ENCODE assay signal across 24 mouse cellular contexts in the genomic region with DNA sequence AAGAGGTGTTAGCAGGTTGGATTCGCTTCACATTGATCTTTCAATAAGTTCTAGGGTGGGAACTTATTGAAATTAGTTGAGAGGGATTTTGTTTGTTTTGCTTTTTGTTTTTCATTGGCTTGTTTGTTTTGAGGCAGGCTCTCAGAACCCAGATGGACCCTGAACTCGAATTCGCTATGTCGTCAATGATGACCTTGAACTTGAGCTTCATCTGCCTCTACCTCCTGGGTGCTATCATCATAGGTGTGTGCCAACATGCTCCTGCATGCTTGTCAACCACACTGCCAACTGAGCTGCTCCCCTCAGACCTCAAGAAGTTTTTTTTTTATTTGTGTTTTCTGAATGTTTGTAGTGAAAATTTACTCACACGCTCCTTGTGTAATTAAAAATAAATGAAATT. TPM values are rescaled to one million over a fixed set of nuclear protein-coding genes. Genes with fewer than 3 reads are reported as not detected.
A peak's percentile ranks its signal among the peaks of the same experiment; 100 is the strongest.
DNase-seq lines count a peak whose midpoint lies in the region; ATAC-seq and TF ChIP-seq lines count a peak whose summit lies in the region.
"Had no signal": no experiment of that assay in that cellular context is flagged by ENCODE, and none has a peak within 500 bp of the region (broad histone marks: within the 10 kb centered on the region; RNA-seq: fewer than 3 reads in every experiment).

No protein-coding gene starts in this region.

- no peak overlapping the region for H3K4me3 ChIP-seq in liver, adult 2 months (ENCODE audit: insufficient read depth, low read depth, low read length)
- H3K4me3 ChIP-seq in liver, embryonic 11.5 days (ENCODE audit: low read depth, low read length) = no peak overlapping the region
- H3K4me3 ChIP-seq in liver, postnatal 0 days (ENCODE audit: low read depth, low read length) = no peak overlapping the region
- H3K4me3 ChIP-seq in liver, embryonic 12.5 days = no peak overlapping the region
- H3K4me3 ChIP-seq in stomach, embryonic 15.5 days (replicated peaks) = no peak overlapping the region
- H3K4me3 ChIP-seq in stomach, postnatal 0 days (ENCODE audit: low read depth, low read length) = no peak overlapping the region

- TF ChIP-seq POLR2A in liver, adult 2 months (IDR thresholded peaks at IDR 0.05; ENCODE audit: extremely low read depth, insufficient read depth, low read length) = no peak

- no peak for TF ChIP-seq CTCF in liver, adult 2 months (IDR thresholded peaks at IDR 0.05; ENCODE audit: low read depth, low read length)
- no peak for TF ChIP-seq CTCF in liver, postnatal 0 days (IDR thresholded peaks at IDR 0.05; ENCODE audit: low read depth)
- no peak for TF ChIP-seq CTCF in stomach, postnatal 0 days (IDR thresholded peaks at IDR 0.05; ENCODE audit: low read depth)

- no peak for ATAC-seq in liver, embryonic 11.5 days (replicated peaks; ENCODE audit: low FRiP score)
- peak; percentile 85 for ATAC-seq in liver, postnatal 0 days
- ATAC-seq in liver, embryonic 12.5 days = no peak
- no peak for ATAC-seq in stomach, embryonic 15.5 days (ENCODE audit: insufficient read depth, low FRiP score, low read depth)
- ATAC-seq in stomach, postnatal 0 days (ENCODE audit: low FRiP score, low TSS enrichment) = no peak
- ATAC-seq: activated CD4-positive, CD25-positive, alpha-beta regulatory T cell, adult 4 months; CD4-positive, CD25-positive, alpha-beta regulatory T cell, adult 4 months; Patski had no signal

- H3K36me3 ChIP-seq in liver, adult 2 months (ENCODE audit: control insufficient read depth, insufficient read depth, low read length) = no peaks in the 10 kb centered on the region
- H3K36me3 ChIP-seq in liver, embryonic 11.5 days (ENCODE audit: control insufficient read depth, insufficient read depth, low read length) = no peaks in the 10 kb centered on the region
- H3K36me3 ChIP-seq in liver, postnatal 0 days (replicated peaks; ENCODE audit: insufficient read depth, low read length) = no peaks in the 10 kb centered on the region
- H3K36me3 ChIP-seq in liver, embryonic 12.5 days = no peaks in the 10 kb centered on the region
- H3K36me3 ChIP-seq in stomach, embryonic 15.5 days = no peaks in the 10 kb centered on the region
- H3K36me3 ChIP-seq in stomach, postnatal 0 days (ENCODE audit: control insufficient read depth, insufficient read depth, low read length) = no peaks in the 10 kb centered on the region
- H3K36me3 ChIP-seq: G1E had no signal

- H3K27ac ChIP-seq in liver, adult 2 months (replicated peaks; ENCODE audit: insufficient read depth, low read depth, low read length) = peak overlapping the region; percentile 25; the same call in 1 of the 2 replicates
- no peak overlapping the region for H3K27ac ChIP-seq in liver, embryonic 11.5 days (ENCODE audit: low read depth, low read length)
- peak overlapping the region; percentile 85 for H3K27ac ChIP-seq in liver, postnatal 0 days (ENCODE audit: low read depth)
- H3K27ac ChIP-seq in liver, embryonic 12.5 days = no peak overlapping the region
- H3K27ac ChIP-seq in stomach, embryonic 15.5 days = peak overlapping the region; percentile 21; the same call in 1 of the 2 replicates
- peak overlapping the region; percentile 30 for H3K27ac ChIP-seq in stomach, postnatal 0 days (replicated peaks)

- no peak overlapping the region for H3K9ac ChIP-seq in liver, adult 2 months (ENCODE audit: low read depth, low read length)
- H3K9ac ChIP-seq in liver, embryonic 11.5 days (ENCODE audit: low read depth, low read length) = no peak overlapping the region
- no peak overlapping the region for H3K9ac ChIP-seq in liver, postnatal 0 days (replicated peaks)
- H3K9ac ChIP-seq in liver, embryonic 12.5 days = no peak overlapping the region
- H3K9ac ChIP-seq in stomach, embryonic 15.5 days = no peak overlapping the region
- no peak overlapping the region for H3K9ac ChIP-seq in stomach, postnatal 0 days (ENCODE audit: low read length)

- DNase-seq in liver, adult 2 months (ENCODE audit: extremely low read depth, low read depth, low spot score) = peak; percentile 100
- DNase-seq in liver, embryonic 11.5 days (ENCODE audit: low spot score) = no peak
- DNase-seq in liver, postnatal 0 days = peak; percentile 30
- DNase-seq in stomach, postnatal 0 days (ENCODE audit: low spot score) = no peak
- no peak for DNase-seq in left cerebral cortex, adult 8-10 months (ENCODE audit: low spot score in 2 of 2)
- no peak for DNase-seq in urinary bladder, postnatal 4 days (ENCODE audit: low spot score in 2 of 2)
- DNase-seq: adrenal gland, adult 2 months; adrenal gland, adult 8-10 months; adrenal gland, postnatal 10 days; adrenal gland, postnatal 14 days; adrenal gland, postnatal 25 days; adrenal gland, postnatal 36 days; B cell, adult 2 months; cerebellum, adult 11 months; cerebellum, adult 11-12 months had no signal

- peaks cover 10% of the 10 kb centered on the region for H3K4me1 ChIP-seq in liver, adult 2 months (ENCODE audit: control insufficient read depth, insufficient read depth, low read length)
- no peaks in the 10 kb centered on the region for H3K4me1 ChIP-seq in liver, embryonic 11.5 days (replicated peaks; ENCODE audit: control insufficient read depth, insufficient read depth, low read length)
- peaks cover 9% of the 10 kb centered on the region for H3K4me1 ChIP-seq in liver, postnatal 0 days (ENCODE audit: insufficient read depth)
- no peaks in the 10 kb centered on the region for H3K4me1 ChIP-seq in liver, embryonic 12.5 days
- peaks cover 5% of the 10 kb centered on the region; the same call in 1 of the 2 replicates for H3K4me1 ChIP-seq in stomach, embryonic 15.5 days
- no peaks in the 10 kb centered on the region; the same call in 1 of the 2 replicates for H3K4me1 ChIP-seq in stomach, postnatal 0 days (replicated peaks; ENCODE audit: control insufficient read depth, insufficient read depth)

- TF ChIP-seq EP300 in liver, postnatal 0 days (IDR thresholded peaks at IDR 0.05; ENCODE audit: low read depth) = no peak
- no peak for TF ChIP-seq EP300 in stomach, postnatal 0 days (optimal IDR thresholded peaks at IDR 0.05)

- H3K9me3 ChIP-seq in liver, embryonic 11.5 days (ENCODE audit: control insufficient read depth, low read length) = no peaks in the 10 kb centered on the region
- no peaks in the 10 kb centered on the region for H3K9me3 ChIP-seq in liver, postnatal 0 days (ENCODE audit: low read length)
- no peaks in the 10 kb centered on the region for H3K9me3 ChIP-seq in liver, embryonic 12.5 days (replicated peaks)
- no peaks in the 10 kb centered on the region for H3K9me3 ChIP-seq in stomach, embryonic 15.5 days
- no peaks in the 10 kb centered on the region for H3K9me3 ChIP-seq in stomach, postnatal 0 days (ENCODE audit: control insufficient read depth, low read length)

- H3K4me2 ChIP-seq in liver, embryonic 11.5 days = no peak overlapping the region
- no peak overlapping the region for H3K4me2 ChIP-seq in liver, postnatal 0 days (ENCODE audit: low read depth, low read length)
- no peak overlapping the region for H3K4me2 ChIP-seq in liver, embryonic 12.5 days
- no peak overlapping the region for H3K4me2 ChIP-seq in stomach, embryonic 15.5 days
- no peak overlapping the region for H3K4me2 ChIP-seq in stomach, postnatal 0 days (replicated peaks; ENCODE audit: low read depth)

- H3K79me2 ChIP-seq in liver, adult 2 months (ENCODE audit: control insufficient read depth, insufficient read depth, low read length) = no peaks in the 10 kb centered on the region

- 20% methylated on average over 5 of the region's 5 CpGs for WGBS in liver, adult 2 months
- 77% methylated on average over 5 of the region's 5 CpGs for whole genome bisulfite sequencing in liver, embryonic 11.5 days
- WGBS in liver, postnatal 0 days (ENCODE audit: insufficient replicate concordance) = 58% methylated on average over 5 of the region's 5 CpGs
- 63% methylated on average over 5 of the region's 5 CpGs for WGBS in liver, embryonic 12.5 days (ENCODE audit: insufficient replicate concordance)
- WGBS in stomach, embryonic 15.5 days = 73% methylated on average over 5 of the region's 5 CpGs
- 68% methylated on average over 5 of the region's 5 CpGs for WGBS in stomach, postnatal 0 days

- no peaks in the 10 kb centered on the region for H3K27me3 ChIP-seq in liver, adult 2 months (ENCODE audit: control insufficient read depth, insufficient read depth, low read length)
- no peaks in the 10 kb centered on the region for H3K27me3 ChIP-seq in liver, embryonic 11.5 days (replicated peaks; ENCODE audit: control insufficient read depth, insufficient read depth, low read length)
- no peaks in the 10 kb centered on the region for H3K27me3 ChIP-seq in liver, postnatal 0 days (ENCODE audit: insufficient read depth, low read length)
- no peaks in the 10 kb centered on the region for H3K27me3 ChIP-seq in liver, embryonic 12.5 days (replicated peaks)
- no peaks in the 10 kb centered on the region for H3K27me3 ChIP-seq in stomach, embryonic 15.5 days (replicated peaks)
- no peaks in the 10 kb centered on the region for H3K27me3 ChIP-seq in stomach, postnatal 0 days (ENCODE audit: control insufficient read depth, insufficient read depth, low read length)
- H3K27me3 ChIP-seq: CH12.LX, Patski had no signal

RNA-seq across cellular contexts. Expression of a gene that starts 52.6 kb away (rescaled TPM):
- total RNA-seq in liver, adult 2 months (2014; rRNA removed) = 11.1 and 11.2 TPM in 2 replicates
- 4.4 and 6.4 TPM in 2 replicates for polyA plus RNA-seq in liver, adult 2 months (2012; rRNA removed)
- polyA plus RNA-seq in liver, embryonic 11.5 days (2014; fragmentation: Nextera tagmentation; extraction: Ambion mirVana) = 8.1 and 8.5 TPM in 2 replicates
- polyA plus RNA-seq in liver, postnatal 0 days (2015; fragmentation: Nextera tagmentation; extraction: Ambion mirVana) = 19.9 and 21.6 TPM in 2 replicates
- polyA plus RNA-seq in liver, embryonic 12.5 days (2016; fragmentation: Nextera tagmentation; extraction: Ambion mirVana) = 5.1 and 5.7 TPM in 2 replicates
- polyA plus RNA-seq in stomach, embryonic 15.5 days (2015; fragmentation: Nextera tagmentation; extraction: Ambion mirVana) = 21.8 and 23.8 TPM in 2 replicates
- 71.9 and 76.9 TPM in 2 replicates for polyA plus RNA-seq in stomach, postnatal 0 days (2015; fragmentation: Nextera tagmentation; extraction: Ambion mirVana)
- 1 to 10 TPM; 6.8 to 8.8 (median 8.1) TPM for total RNA-seq in left cerebral cortex, adult 8-10 months (2022)
- total RNA-seq: CH12.LX, MEL had no signal
- polyA plus RNA-seq: C2C12, G1E had no signal

Comparison
In these comparisons a context has a peak if more than half of its experiments do, and no peak if none do; other contexts are left out.
1. DNase-seq: peak in liver, adult 2 months (single experiment) and liver, postnatal 0 days (single experiment); none in liver, embryonic 11.5 days (single experiment), stomach, postnatal 0 days (single experiment), left cerebral cortex, adult 8-10 months (0 of 2) and urinary bladder, postnatal 4 days (0 of 2).
2. H3K27ac ChIP-seq: peak in liver, adult 2 months (single experiment), liver, postnatal 0 days (single experiment), stomach, embryonic 15.5 days (single experiment) and stomach, postnatal 0 days (single experiment); none in liver, embryonic 11.5 days (single experiment) and liver, embryonic 12.5 days (single experiment).